Mouse (Mus musculus) urinary bladder, postnatal 14 days (tissue): ENCODE measurements around the gene Ppm1n.
"Not testable (repeated sequence)": the region's sequence is repeated elsewhere in the genome, so short reads cannot be mapped to it uniquely, and the experiment has no call there.

ENCODE experiments used
- DNase-seq: peaks from one replicate; pipeline ENCODE4 v3.0.0; 2021; ENCODE audit warnings: low spot score

The Ppm1n gene

DNA sequence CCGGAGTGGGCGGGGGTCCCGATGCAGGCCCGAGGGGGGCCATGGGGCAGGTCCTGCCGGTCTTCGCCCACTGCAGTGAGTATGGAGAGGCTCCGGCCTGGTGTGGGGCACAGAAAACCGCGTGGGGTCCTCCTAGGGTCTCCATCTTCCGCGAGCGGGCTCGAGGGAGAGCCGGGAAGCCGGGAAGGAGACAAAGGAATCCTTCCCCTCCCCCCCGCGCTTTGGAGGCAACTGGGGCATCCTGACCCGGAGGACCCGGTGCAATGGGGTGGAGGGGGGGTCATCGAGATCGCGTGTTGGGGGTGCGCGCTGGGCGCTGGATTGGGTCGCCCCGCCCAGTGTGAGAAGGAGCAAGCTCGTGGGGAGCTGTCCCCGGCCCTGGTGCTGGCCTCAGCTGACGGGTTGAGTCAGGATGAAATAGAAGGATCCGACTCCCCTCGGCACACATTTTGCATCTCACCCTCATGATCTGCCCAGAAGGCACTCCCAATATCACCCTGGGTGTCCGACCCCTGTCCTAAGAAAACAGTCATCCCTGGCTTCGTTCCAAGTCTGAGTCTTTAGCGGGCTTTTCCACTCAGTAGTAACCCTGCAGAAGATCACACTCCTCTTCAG is 3.0 kb upstream of the Ppm1n start:
- DNase-seq = peak; percentile 73

DNA sequence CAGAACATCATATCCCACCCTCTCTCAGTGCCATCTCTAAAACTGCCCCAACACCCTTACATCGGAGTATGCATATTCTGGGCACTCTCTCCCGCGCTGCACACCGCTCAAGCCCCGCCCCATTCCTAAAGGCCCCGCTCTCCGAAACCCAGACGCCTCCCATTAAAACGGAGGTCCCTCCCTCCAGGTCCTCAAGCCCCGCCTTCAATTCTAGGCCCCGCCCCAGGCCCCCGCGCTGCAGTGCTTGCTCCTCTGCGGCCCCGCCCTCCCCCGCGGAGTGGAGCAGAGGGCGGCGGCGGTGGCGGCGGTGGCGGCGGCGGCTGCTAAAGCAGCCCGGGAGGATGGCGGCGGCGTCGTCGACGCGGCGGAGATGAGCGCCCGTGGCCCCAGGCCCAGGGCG is 2.5 kb upstream of the Ppm1n start, which contains the start of gene Rtn2:
Rtn2 (plus strand) TSS at position 240 of the 400 bp plus-strand sequence.
- DNase-seq = peak; percentile 74

DNA sequence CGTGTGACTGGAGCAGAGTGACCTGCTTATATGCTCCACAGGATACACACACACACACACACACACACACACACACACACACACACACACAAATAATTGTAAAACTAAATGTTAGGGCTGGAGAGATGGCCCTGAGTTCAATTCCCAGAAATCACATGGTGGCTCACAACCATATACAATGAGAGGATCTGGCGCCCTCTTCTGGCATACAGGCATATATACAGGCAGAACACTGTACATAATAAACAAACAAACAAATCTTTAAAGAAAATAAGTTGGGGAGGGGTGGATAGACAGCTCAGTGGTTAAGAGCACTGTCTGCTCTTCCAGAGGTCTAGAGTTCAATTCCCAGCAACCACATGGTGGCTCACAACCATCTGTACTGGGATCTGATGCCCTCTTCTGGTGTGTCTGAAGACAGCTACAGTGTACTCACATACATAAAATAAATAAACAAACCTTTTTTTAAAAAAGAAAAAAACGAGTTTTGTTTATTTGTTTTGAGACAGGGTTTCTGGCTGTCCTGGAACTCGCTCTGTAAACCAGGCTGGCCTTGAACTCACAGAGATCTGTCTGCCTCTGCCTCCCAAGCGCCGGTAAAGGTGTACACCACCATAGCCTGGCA is 1.9 kb upstream of the Ppm1n start:
- not testable (repeated sequence) for DNase-seq

DNA sequence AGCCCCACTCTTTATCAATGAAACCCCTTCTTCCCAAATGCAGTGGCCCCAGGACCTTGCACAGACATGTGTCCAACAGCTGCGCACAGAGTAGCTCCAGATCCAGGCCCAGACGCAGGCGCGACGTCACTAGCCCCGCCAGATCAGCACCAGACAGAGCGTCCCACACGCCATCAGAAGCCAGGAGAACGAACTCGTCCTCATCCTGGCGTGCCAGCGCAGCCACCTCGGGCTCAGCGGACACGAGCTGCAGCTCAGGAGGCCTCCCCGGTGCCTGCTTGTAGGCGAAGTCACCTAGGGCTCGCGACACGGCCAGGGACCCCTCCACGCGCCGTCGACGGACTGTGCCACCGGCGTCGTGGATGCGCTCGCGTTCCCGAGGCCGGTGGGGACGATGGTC is 812 bp downstream of the Ppm1n start:
- no peak for DNase-seq

DNA sequence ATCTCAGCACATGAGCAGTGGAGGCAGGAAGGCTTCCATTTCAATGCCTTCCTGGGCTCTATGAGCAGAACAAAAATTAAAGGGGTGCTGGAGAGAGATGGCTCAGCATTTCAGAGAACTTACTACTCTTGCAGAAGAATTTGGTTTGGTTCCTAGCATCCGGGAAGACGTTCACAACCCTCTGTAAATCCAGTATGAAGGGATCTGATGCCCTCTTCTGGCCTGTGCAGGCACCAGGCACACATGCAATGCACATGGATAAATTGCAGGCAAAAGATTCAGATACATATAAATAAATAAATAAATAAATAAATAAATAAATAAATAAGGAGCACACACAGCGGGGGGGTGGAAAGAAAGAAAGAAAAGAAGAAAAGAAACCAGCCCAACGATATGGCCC is 3.6 kb downstream of the Ppm1n start:
- no peak for DNase-seq

DNA sequence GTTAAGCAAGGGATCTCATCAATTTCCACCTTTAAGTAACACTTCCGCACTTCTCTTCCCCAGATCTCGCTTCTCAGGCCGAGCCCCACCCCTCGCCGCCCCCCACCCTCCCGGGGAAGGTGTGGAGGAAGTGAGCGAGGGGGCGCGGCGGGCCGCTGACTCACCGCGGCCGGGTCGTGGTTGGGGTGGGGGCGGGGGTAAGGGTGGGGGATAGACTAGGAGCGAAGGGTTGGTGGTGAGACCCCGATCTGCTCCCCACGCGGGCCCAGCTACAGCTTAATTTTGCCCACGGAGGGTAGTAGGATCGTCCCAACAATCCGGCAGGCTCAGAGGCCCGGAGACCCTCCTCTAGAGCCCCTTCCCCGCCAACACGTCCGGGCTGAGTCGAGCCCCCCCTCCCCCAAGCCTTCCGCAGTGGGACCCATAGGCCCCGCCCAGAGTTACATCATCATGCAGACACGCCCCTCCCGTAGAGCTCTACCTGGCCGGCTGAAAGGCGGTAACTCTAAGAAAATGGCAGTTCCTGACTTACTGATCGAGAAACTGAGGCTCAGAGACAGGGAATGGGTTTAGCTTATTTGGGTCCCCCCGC is 7.6 kb downstream of the Ppm1n start:
- peak; percentile 88 for DNase-seq

DNA sequence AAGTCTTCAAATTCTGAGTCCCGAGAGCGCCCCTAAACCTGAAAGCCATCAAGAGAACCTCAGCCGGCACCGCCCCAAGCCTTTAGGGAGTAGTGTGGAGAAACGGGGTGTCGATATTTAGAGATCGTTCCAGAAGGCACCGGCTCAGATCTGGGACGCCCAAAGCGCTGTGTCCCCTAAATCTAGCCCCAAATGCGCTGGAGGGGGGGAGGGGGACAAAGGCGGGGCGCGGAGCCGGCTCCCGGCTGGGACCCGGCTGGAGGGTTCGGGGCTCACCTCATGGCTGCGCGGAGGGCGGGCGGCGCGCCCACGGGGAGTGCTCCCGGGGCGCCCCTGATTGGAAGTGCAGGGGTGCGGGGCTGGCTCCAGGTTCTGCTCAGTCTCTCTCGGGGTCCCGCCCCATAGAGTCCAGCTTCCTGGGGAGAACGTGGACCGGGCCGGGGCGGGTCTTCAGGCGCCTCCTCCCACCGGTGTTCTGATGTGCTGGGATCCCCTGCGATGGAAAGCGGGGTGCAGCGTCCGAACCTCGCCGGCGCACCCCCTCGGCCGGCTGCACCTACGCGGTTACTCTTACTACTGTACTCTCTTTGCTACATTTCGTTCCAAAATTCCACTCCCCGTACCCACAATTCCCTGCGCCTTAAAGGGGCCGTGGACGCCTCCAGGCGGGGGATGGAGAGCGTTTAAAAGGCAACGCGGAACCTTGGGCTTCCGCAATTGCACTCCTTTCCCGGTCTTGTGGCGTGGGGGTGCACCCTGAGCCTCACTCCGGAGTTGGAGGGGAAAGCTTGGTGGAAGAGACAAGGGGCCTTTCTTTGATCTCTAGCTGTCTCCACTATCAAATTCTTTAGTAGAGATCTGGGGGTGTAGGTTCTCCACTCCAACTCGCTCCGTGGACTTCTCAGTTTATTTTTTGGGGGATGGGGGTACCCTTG is 8.4 kb downstream of the Ppm1n start, which contains the start of gene Vasp:
Vasp (minus strand) TSS at position 580 of the 935 bp plus-strand sequence.
- DNase-seq = peak; percentile 89

DNA sequence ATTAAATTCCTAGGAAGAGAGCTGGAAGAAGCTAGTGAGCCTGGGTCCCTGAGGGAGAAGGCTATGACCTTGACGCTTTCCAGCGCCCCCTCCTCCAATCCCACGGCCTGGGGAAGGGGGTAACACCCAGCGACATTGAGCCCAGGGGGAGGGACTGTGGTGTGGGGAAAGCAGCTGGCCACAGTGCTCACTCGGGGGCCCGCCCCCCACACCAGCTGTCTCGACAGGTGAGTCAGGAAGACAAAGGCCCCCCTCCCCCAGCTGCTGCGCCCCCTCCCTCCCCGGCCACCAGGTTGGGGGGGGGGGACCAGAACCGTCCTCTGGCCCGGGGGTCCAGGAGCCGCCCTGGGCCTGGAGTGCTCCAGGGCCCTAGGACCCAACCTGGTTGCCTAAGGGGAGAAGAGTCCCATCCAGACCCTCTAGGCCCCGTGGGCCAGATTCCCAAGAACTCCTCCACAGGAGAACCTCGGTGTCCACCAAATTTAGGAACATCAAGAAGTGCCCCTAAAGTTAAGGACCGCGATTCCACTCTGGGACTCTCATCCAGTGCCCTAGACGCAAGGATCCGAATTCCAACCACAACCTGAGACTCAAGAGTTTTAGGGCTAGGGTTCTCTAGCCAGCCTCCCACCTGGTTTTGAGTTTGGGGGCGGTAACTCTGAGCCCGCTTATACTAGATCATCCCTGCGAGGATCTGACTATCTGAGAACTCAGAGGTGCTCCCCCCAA is 9.2 kb downstream of the Ppm1n start:
- DNase-seq = no peak

DNA sequence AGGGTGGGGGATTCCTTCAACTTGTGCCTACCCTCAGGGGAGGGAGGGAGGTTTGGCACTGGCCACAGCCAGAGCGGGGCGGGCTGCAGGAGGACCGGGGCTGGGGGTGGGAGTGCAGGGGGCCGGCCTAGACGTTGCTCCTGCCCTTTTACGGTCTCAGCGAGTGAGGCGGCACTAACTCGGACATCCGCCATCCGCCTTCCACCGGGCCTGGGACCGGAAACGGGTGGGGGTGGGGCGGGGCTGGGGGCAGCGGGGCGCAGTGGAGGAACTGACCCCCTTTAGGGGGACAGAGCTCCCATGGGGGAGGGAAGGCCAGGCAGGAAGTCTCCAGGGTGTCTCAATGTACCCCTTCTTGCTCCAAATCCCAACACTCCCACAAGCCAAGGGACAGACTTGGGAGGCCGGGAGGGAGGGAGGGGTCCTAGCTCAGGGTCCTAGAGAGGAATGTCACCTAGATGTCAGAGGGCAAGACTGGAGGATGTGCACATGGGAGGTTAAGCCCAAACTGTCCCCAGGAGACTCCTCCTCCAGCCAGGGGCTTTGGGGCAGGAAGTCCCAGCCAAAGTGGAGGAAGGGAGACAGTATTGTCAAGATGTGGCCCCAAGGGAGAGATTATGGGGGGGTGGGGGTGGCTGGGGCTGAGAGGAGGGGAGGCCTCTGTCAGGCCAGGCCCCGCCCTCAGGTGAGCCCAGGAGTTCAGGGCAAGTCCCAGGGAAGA is 10.0 kb downstream of the Ppm1n start:
- DNase-seq = peak; percentile 70

DNA sequence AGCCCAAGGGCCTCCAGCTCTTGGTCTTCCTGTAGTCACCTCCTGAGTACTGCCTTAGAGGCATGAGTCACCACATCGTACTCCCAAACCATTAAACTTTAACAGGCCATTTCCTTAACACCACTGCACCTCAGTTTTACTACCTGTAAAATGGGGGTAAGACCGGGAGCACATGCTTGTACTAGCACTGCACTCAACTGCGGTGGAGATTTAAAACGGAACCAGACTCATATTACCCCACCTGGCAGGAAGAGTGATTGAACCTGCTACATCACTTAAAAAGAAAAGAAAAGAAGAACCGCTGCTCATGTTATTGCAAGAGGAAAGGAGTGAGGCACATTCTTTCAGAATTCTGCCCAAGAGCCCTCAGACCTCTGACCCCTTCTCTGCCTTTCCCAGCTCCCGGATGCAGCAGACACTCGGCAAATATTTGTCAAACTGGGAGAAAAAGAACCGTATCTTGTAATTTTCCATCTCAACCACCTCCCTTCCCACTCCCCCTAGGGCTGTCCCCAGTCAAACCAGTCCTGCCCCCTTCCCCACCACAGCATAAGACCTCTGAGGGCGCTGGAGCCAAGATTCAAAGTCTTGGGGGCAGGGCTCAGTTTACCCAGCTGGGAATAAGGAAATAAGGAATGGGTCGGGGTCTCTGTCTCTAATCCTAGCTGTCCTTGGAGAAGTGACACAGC is 10.7 kb downstream of the Ppm1n start:
- DNase-seq = no peak

DNA sequence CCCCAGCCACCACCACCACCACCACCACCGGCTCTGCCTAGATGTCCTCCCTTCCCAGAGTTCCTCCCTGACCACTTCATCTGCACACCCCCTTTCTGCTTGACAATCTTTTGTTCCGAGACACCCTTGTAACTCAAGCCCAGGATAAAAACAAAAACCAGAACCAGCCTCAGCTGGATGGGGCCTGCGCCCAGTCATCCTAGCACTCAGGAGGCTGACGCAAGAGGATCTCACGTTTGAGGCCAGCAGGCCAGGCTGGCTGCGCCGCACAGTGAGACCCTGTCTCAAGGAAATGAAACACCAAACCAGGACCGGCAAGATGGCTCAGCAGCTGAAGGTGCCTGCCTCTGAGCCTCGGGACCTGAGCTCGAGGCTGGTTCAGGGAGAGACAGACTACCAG is 12.8 kb downstream of the Ppm1n start:
- no peak for DNase-seq

DNA sequence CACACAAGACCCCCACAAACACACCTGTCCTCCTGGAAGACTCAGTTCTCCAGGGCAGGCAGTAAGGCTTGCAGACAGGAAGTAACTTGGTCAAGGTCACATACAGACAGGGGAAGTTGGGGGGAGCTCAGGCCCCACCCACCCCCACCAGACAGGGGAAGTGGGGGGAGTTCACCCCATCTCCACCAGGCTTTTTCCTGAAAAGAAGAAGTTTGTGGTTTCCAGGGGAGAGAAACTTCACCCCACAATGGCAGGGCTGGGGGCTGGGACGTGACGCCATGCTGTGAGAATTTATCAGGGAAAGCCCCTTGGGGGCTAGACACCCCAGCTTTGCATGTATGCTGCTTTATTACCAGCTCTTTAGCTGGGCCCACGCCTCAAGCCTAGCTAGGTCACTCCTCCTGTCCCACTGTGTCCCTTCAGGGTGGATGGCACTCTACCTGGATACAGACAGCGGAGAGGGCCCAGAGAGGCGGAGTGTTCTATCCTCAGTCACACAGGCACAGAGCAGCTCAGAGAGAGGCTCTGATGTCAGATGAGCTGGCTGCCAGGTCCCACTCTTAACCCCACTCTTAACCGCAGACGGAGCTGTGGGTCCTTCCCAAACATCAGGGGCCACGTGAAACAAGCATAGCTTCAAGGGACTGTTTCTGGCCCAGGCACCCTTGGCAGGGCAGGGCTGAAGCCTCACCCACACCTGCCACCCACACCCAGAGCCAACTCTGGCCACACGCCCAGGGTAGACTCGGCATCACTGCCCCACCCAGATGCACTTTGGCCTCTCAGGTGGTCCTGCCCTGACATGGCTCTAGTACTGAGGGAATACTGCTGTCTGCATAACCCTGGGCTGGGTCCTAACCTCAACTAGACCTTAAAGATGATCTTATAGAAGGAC is 13.7 kb downstream of the Ppm1n start:
- peak; percentile 47 for DNase-seq

DNA sequence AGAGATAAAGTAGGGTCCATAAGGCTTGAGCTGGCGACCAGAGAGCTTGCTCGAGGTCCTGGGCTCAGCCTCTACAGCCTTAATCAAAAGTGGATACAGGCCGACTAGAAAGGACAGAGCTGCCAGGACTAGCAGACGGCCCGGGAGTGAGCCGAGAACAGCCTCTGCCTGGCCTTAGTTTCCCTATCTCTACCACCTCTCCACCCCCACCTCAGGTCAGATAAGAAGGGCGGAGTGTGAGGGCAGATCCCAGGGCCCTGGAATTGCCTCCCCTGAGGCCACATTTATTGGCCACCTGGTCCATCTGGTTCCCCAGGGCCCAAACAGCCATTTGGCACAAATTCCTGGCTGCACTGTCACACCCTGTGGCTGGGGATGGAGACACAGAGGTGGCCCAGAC is 14.7 kb downstream of the Ppm1n start:
- DNase-seq = no peak

DNA sequence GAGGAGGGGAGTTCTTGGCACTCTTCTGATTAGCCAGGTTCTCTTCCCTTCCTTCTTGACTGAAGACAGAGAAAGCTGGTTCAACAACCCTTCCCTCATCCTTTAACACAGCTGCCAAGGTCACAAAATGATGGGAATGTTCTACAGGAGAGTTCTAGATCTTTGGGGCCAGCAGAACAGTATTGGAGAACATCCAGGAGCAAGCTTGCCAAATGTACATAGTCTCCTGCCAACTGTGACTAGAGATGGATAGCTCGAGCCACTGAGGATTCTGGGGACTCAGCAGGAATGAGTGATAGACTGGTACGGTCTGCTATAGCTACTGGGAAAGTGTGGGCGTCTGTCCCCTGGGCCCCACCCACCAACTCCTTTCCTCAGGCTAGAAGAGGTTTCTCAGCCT is 21.5 kb downstream of the Ppm1n start:
- DNase-seq = no peak

DNA sequence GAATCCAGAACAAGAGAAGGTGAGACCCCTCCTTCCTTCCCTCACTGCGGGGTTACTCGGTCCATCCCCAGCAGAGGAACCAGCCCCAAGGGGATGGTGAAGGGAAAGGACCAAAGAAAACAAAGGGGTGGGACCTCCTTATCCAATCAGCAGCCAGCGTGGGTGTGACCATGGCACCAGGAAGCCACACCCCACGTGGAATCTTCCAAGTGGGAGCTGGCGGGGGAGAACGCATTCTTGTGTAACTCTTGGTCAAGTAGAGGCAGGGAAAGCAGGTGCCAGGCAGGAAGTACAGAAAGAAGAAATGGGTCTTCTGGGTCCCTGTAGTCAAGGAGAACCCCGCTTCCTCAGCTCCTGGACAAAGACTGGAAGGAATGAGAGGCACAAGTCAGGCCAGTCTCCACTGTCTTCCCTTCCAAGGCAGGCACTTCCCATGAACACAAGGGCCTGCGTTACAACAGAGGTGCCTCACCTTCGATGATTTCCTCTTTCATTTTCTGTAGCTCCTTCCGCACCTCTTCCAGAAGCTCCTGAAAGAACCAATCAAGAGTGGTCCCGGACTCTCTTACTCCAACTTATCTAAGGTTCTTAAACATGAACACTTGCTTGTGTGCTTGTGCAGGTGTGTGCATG is 22.4 kb downstream of the Ppm1n start:
- DNase-seq = peak; percentile 68

DNA sequence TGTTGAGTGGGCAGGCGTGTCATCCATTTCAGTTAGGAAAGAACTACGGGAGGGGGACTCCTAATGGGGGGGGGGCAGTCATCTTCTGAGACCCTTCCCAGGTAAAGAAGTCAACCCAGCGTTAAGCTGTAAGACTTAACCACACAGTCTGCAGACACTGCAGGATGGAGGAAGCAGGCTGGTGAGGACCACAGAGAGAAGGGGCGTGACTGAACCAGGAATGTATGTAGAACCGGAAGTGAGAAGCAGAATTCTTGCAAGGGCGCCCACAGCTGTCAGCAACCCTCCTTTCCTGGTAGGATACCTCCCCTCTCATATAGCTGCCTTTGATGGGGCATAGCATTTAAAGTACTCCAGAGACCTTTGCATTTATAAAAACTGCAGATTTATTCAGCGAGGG is 23.3 kb downstream of the Ppm1n start:
- no peak for DNase-seq

DNA sequence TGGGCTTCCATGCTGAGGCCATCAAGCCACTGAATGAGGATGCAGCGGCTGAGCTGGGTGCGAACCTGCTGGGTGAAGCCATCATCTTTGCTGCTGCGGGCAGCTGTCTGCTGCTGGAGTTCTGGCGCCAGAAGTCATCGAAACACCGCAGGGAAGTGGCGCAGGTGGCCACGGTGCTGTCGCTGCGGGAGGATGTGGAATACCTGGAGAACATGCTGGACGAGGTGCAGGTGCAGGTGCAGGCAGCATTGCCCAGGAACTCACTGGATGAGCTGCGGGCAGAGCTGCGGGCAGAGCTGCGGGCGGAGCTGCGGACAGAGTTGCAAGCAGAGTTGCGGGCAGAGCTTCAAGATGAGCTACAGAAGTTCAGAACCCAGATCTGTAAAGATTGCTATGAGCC is 24.5 kb downstream of the Ppm1n start:
- no peak for DNase-seq

DNA sequence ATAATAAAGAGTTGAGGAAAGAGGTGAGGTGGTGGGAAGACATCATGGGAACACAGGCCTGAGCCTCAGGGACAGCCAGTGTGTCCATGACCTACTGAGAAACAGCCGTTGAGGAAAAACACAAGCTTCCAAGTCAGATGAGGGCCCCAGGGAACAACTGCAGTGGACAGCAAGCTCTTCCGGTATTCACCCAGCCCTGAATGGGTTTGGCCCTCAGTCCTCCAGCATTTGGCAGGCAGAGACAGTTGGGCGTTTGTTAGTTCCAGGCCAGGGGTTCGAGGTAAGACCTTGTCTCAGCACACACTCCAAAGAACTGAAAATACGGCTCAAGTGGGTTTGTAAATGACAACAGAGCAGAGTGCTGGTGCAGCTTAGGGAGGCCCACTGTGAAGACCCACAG is 26.4 kb downstream of the Ppm1n start:
- DNase-seq = no peak

DNA sequence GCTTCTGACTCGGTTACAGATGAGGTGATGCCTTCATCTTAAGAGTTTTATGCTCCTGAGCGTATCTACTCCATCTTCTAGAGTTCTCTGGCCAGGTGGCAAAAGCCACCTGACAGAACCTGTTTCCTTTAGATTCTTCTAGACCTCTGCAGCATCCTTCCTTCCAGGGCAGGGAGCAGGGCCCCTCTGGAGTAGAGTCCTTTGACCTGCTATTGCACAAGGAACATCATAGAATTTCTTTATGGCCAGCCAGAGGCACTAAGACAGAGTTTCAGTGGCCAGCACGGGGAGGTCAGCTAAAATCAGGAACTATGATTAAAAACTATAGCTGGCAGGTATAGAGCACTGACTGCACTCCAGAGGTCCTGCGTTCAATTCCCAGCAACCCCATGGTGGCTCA is 27.8 kb downstream of the Ppm1n start:
- DNase-seq = no peak
